28 mouse cellular contexts compared by ENCODE assay signal in the genomic region with DNA sequence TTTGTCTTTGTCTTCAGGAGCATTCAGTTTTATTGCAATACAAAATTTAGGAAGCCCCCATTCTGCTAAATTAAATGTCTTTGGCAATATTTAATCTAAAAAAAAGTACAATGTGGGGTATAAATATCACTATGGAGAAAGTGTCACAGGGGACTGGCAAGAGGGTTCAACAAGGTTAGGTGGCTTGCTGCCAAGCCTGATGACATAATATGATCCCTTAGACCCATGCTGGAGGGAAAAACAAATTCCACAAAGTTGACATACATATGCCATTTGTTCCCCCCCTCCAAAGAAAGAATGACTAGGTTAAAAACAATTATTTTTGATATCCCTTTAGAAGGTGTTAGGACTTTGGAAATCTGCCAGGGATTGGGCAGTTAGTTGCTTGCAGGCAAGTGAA.
A peak's percentile ranks its signal among the peaks of the same experiment; 100 is the strongest.
DNase-seq lines count a peak whose midpoint lies in the region; ATAC-seq and TF ChIP-seq lines count a peak whose summit lies in the region.
"Had no signal": no experiment of that assay in that cellular context is flagged by ENCODE, and none has a peak within 500 bp of the region (broad histone marks: within the 10 kb centered on the region; RNA-seq: fewer than 3 reads in every experiment).

No protein-coding gene starts in this region.

- no peak overlapping the region for H3K4me2 ChIP-seq in liver, embryonic 11.5 days
- H3K4me2 ChIP-seq: embryonic facial prominence, embryonic 15.5 days; forebrain, embryonic 12.5 days; heart, embryonic 11.5 days; hindbrain, embryonic 14.5 days; limb, embryonic 12.5 days; liver, embryonic 15.5 days; neural tube, embryonic 12.5 days had no signal

- no peaks in the 10 kb centered on the region for H3K36me3 ChIP-seq in liver, adult 2 months (ENCODE audit: control insufficient read depth, insufficient read depth, low read length)
- no peaks in the 10 kb centered on the region for H3K36me3 ChIP-seq in liver, embryonic 11.5 days (ENCODE audit: control insufficient read depth, insufficient read depth, low read length)
- H3K36me3 ChIP-seq: embryonic facial prominence, embryonic 10.5 days; embryonic facial prominence, embryonic 15.5 days; forebrain, embryonic 12.5 days; limb, embryonic 12.5 days; liver, embryonic 15.5 days; midbrain, embryonic 10.5 days; neural tube, embryonic 12.5 days had no signal

- TF ChIP-seq POLR2A in liver, adult 2 months (IDR thresholded peaks at IDR 0.05; ENCODE audit: extremely low read depth, insufficient read depth, low read length), result no peak

- H3K27me3 ChIP-seq in liver, adult 2 months (ENCODE audit: control insufficient read depth, insufficient read depth, low read length), result peaks cover 9% of the 10 kb centered on the region
- no peaks in the 10 kb centered on the region for H3K27me3 ChIP-seq in liver, embryonic 11.5 days (replicated peaks; ENCODE audit: control insufficient read depth, insufficient read depth, low read length)
- H3K27me3 ChIP-seq: CH12.LX; embryonic facial prominence, embryonic 15.5 days; forebrain, embryonic 12.5 days; limb, embryonic 12.5 days; neural tube, embryonic 12.5 days had no signal

- no peak overlapping the region for H3K9ac ChIP-seq in liver, adult 2 months (ENCODE audit: low read depth, low read length)
- no peak overlapping the region for H3K9ac ChIP-seq in liver, embryonic 11.5 days (ENCODE audit: low read depth, low read length)
- H3K9ac ChIP-seq: embryonic facial prominence, embryonic 15.5 days; forebrain, embryonic 12.5 days; forebrain, postnatal 0 days; hindbrain, embryonic 14.5 days; limb, embryonic 12.5 days; liver, embryonic 15.5 days; neural tube, embryonic 12.5 days had no signal

- TF ChIP-seq CTCF in gastrocnemius, adult 2 months (IDR thresholded peaks at IDR 0.05), result no peak
- TF ChIP-seq CTCF in liver, adult 2 months (IDR thresholded peaks at IDR 0.05; ENCODE audit: low read depth, low read length), result no peak

- no peaks in the 10 kb centered on the region for H3K9me3 ChIP-seq in liver, embryonic 11.5 days (ENCODE audit: control insufficient read depth, low read length)
- H3K9me3 ChIP-seq: embryonic facial prominence, embryonic 10.5 days; embryonic facial prominence, embryonic 15.5 days; forebrain, embryonic 12.5 days; limb, embryonic 12.5 days; liver, embryonic 15.5 days; midbrain, embryonic 10.5 days; neural tube, embryonic 12.5 days had no signal

- peak overlapping the region; percentile 20 for H3K27ac ChIP-seq in gastrocnemius, adult 2 months
- no peak overlapping the region for H3K27ac ChIP-seq in liver, adult 2 months (replicated peaks; ENCODE audit: insufficient read depth, low read depth, low read length)
- no peak overlapping the region for H3K27ac ChIP-seq in liver, embryonic 11.5 days (ENCODE audit: low read depth, low read length)
- H3K27ac ChIP-seq: embryonic facial prominence, embryonic 10.5 days; embryonic facial prominence, embryonic 15.5 days; forebrain, embryonic 12.5 days; hindbrain, embryonic 14.5 days; limb, embryonic 12.5 days; liver, embryonic 15.5 days; midbrain, embryonic 10.5 days; neural tube, embryonic 12.5 days had no signal

- DNase-seq in adrenal gland, adult (ENCODE audit: inconsistent age in 2 of 2, low spot score in 1 of 2), result peak; percentile 21 to 46
- DNase-seq in adrenal gland, adult 8-10 months, result no peak
- DNase-seq in gastrocnemius, adult 2 months, result no peak
- DNase-seq in gastrocnemius, adult 8-10 months (ENCODE audit: low spot score in 2 of 2), result no peak
- peak; percentile 48 for DNase-seq in liver, adult 2 months (ENCODE audit: extremely low read depth, low read depth, low spot score)
- no peak for DNase-seq in liver, embryonic 11.5 days (ENCODE audit: low spot score)
- peak; percentile 22 for DNase-seq in adipocyte (ENCODE audit: low spot score)
- DNase-seq: cerebellum, adult 18-20 months; cerebellum, postnatal 25 days; forebrain, postnatal 0 days; gastrocnemius, postnatal 14 days; lung, postnatal 10 days; right cerebral cortex, adult 18-20 months; spleen, adult 18-20 months; thymus, postnatal 14 days had no signal

- H3K79me2 ChIP-seq in liver, adult 2 months (ENCODE audit: control insufficient read depth, insufficient read depth, low read length), result no peaks in the 10 kb centered on the region

- H3K4me1 ChIP-seq in liver, adult 2 months (ENCODE audit: control insufficient read depth, insufficient read depth, low read length), result no peaks in the 10 kb centered on the region
- H3K4me1 ChIP-seq in liver, embryonic 11.5 days (replicated peaks; ENCODE audit: control insufficient read depth, insufficient read depth, low read length), result no peaks in the 10 kb centered on the region
- H3K4me1 ChIP-seq: liver, embryonic 15.5 days had no signal

- no peak overlapping the region for H3K4me3 ChIP-seq in gastrocnemius, adult 2 months
- no peak overlapping the region for H3K4me3 ChIP-seq in liver, adult 2 months (ENCODE audit: insufficient read depth, low read depth, low read length)
- no peak overlapping the region for H3K4me3 ChIP-seq in liver, embryonic 11.5 days (ENCODE audit: low read depth, low read length)
- H3K4me3 ChIP-seq: embryonic facial prominence, embryonic 10.5 days; embryonic facial prominence, embryonic 15.5 days; forebrain, embryonic 12.5 days; limb, embryonic 12.5 days; liver, embryonic 15.5 days; midbrain, embryonic 10.5 days; myocyte; neural tube, embryonic 12.5 days had no signal

- intact Hi-C loops in gastrocnemius, adult 2 months (cut with DNase I), result no loop called here

- ATAC-seq in liver, embryonic 11.5 days (replicated peaks; ENCODE audit: low FRiP score), result no peak
- ATAC-seq: activated CD4-positive, CD25-positive, alpha-beta regulatory T cell, adult 4 months; forebrain, postnatal 0 days; intestine, postnatal 0 days had no signal

Comparison
In these comparisons a context has a peak if more than half of its experiments do, and no peak if none do; other contexts are left out.
1. DNase-seq: peak in adrenal gland, adult (2 of 2), liver, adult 2 months (single experiment) and adipocyte (single experiment); none in adrenal gland, adult 8-10 months (single experiment), gastrocnemius, adult 2 months (single experiment), gastrocnemius, adult 8-10 months (0 of 2) and liver, embryonic 11.5 days (single experiment).